35 mouse cellular contexts compared by ENCODE assay signal in genomic region chr3:141293802-141294201, GRCm38 (mm10).
"Had no signal": no experiment of that assay in that cellular context is flagged by ENCODE, and none has a peak within 500 bp of the region (broad histone marks: within the 10 kb centered on the region; RNA-seq: fewer than 3 reads in every experiment).

No protein-coding gene starts in this region.

- H3K9ac ChIP-seq: heart, embryonic 12.5 days; heart, embryonic 13.5 days; heart, embryonic 15.5 days; hindbrain, embryonic 12.5 days; hindbrain, embryonic 13.5 days; hindbrain, embryonic 14.5 days; hindbrain, embryonic 15.5 days; intestine, embryonic 15.5 days; kidney, embryonic 15.5 days had no signal

- H3K4me3 ChIP-seq: heart, embryonic 12.5 days; heart, embryonic 13.5 days; heart, embryonic 15.5 days; hindbrain, embryonic 10.5 days; hindbrain, embryonic 12.5 days; hindbrain, embryonic 13.5 days; hindbrain, embryonic 15.5 days; intestine, embryonic 15.5 days; kidney, embryonic 15.5 days; layer of hippocampus, adult 2 months; left cerebral cortex, adult 2 months had no signal

- H3K36me3 ChIP-seq: heart, embryonic 12.5 days; heart, embryonic 13.5 days; heart, embryonic 15.5 days; hindbrain, embryonic 10.5 days; hindbrain, embryonic 12.5 days; hindbrain, embryonic 13.5 days; hindbrain, embryonic 15.5 days; intestine, embryonic 15.5 days; kidney, embryonic 15.5 days had no signal

- H3K27me3 ChIP-seq: heart, embryonic 12.5 days; heart, embryonic 13.5 days; heart, embryonic 15.5 days; hindbrain, embryonic 12.5 days; hindbrain, embryonic 13.5 days; hindbrain, embryonic 15.5 days; intestine, embryonic 15.5 days; kidney, embryonic 15.5 days had no signal

- DNase-seq: heart, postnatal 10 days; heart, postnatal 14 days; heart, postnatal 36 days; heart, postnatal 4 days; kidney, adult 11 months; kidney, adult 18-20 months; kidney, adult 2 months; kidney, adult 8-10 months; kidney, adult 9 months; kidney, postnatal 10 days; kidney, postnatal 14 days; kidney, postnatal 25 days; kidney, postnatal 36 days; kidney, postnatal 4 days; layer of hippocampus, adult 9-11 months; layer of hippocampus, postnatal 36 days had no signal

- H3K4me2 ChIP-seq: heart, embryonic 11.5 days; heart, embryonic 12.5 days; heart, embryonic 13.5 days; heart, embryonic 15.5 days; hindbrain, embryonic 12.5 days; hindbrain, embryonic 13.5 days; hindbrain, embryonic 14.5 days; hindbrain, embryonic 15.5 days; intestine, embryonic 15.5 days; kidney, embryonic 15.5 days had no signal

- ATAC-seq: hindbrain, embryonic 16.5 days; hindbrain, postnatal 0 days; inflammation-experienced regulatory T-cells, adult 6 months; intestine, embryonic 15.5 days; intestine, embryonic 16.5 days; intestine, postnatal 0 days had no signal

- H3K9me3 ChIP-seq: heart, embryonic 12.5 days; heart, embryonic 13.5 days; heart, embryonic 15.5 days; hindbrain, embryonic 10.5 days; hindbrain, embryonic 12.5 days; hindbrain, embryonic 13.5 days; hindbrain, embryonic 15.5 days; intestine, embryonic 15.5 days; kidney, embryonic 15.5 days had no signal

- H3K27ac ChIP-seq: heart, embryonic 13.5 days; heart, embryonic 15.5 days; hindbrain, embryonic 10.5 days; hindbrain, embryonic 12.5 days; hindbrain, embryonic 13.5 days; hindbrain, embryonic 14.5 days; hindbrain, embryonic 15.5 days; hindbrain, postnatal 0 days; intestine, embryonic 15.5 days; kidney, embryonic 15.5 days; kidney, postnatal 0 days; layer of hippocampus, adult 2 months; left cerebral cortex, adult 2 months had no signal

- H3K4me1 ChIP-seq: heart, embryonic 12.5 days; heart, embryonic 13.5 days; heart, embryonic 15.5 days; hindbrain, embryonic 10.5 days; hindbrain, embryonic 12.5 days; hindbrain, embryonic 13.5 days; hindbrain, embryonic 15.5 days; intestine, embryonic 15.5 days; kidney, embryonic 15.5 days had no signal
